Mouse (Mus musculus): Measurements from ENCODE around the gene Zc3h14. TPM values are rescaled to one million over a fixed set of nuclear protein-coding genes. Genes with fewer than 3 reads are reported as not detected.

Gene Zc3h14
- polyA plus RNA-seq, 1 experiment from 2014 or later: 127 TPM

DNA sequence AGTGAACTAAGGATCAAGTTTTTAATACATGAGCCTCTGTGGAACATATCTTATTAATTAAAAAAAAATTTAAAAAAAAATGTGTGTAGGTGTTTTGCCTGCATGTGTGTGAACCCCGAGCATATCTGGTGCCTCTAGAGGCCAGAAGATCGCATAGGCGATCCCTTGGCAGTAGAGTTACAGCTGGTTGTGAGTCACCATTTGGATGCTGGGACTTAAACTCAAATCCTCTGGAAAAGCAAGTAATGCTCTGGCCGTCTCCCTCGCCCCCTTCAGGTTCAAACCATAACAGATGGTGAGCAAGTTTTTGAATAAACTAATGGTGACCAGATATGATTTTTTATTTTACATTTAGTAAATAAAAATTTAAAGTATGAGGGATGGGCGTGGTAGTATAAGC lies 10.9 kb downstream of the Zc3h14 start:
- H3K4me3 ChIP-seq (replicated peaks; ENCODE audit: low read length): no peak overlapping the region
- peaks cover 30% of the 10 kb centered on the region for H3K36me3 ChIP-seq (ENCODE audit: control insufficient read depth, insufficient read depth)
- H3K9ac ChIP-seq (replicated peaks; ENCODE audit: low read depth, low read length): no peak overlapping the region
- WGBS: 91% methylated on average over 6 of the region's 6 CpGs
- H3K4me1 ChIP-seq (replicated peaks; ENCODE audit: control insufficient read depth, insufficient read depth, low read length): no peaks in the 10 kb centered on the region
- H3K9me3 ChIP-seq (ENCODE audit: control insufficient read depth, low read length): no peaks in the 10 kb centered on the region
- H3K27ac ChIP-seq (ENCODE audit: low read length): no peak overlapping the region
- no peak overlapping the region for H3K4me2 ChIP-seq (ENCODE audit: low read length)
- H3K27me3 ChIP-seq (replicated peaks; ENCODE audit: control insufficient read depth, insufficient read depth, low read length): no peaks in the 10 kb centered on the region
- no peak for ATAC-seq

- Histone ChIP-seq H3K27ac (ENCODE audit: low read length) (no peak overlapping the region), H3K36me3 (ENCODE audit: control insufficient read depth, insufficient read depth) (peaks cover 32% of the 10 kb centered on the region), H3K4me1 (replicated peaks; ENCODE audit: control insufficient read depth, insufficient read depth, low read length) (no peaks in the 10 kb centered on the region), H3K9me3 (ENCODE audit: control insufficient read depth, low read length) (no peaks in the 10 kb centered on the region), H3K4me2 (ENCODE audit: low read length) (no peak overlapping the region), H3K9ac (replicated peaks; ENCODE audit: low read depth, low read length) (no peak overlapping the region), H3K27me3 (replicated peaks; ENCODE audit: control insufficient read depth, insufficient read depth, low read length) (no peaks in the 10 kb centered on the region), H3K4me3 (replicated peaks; ENCODE audit: low read length) (no peak overlapping the region)
- 92% methylated on average over 6 of the region's 6 CpGs for WGBS
- no peak for ATAC-seq
These were observed 12.9 kb downstream of the Zc3h14 start for GRCm38 (mm10) chr12:98759700-98760099.

DNA sequence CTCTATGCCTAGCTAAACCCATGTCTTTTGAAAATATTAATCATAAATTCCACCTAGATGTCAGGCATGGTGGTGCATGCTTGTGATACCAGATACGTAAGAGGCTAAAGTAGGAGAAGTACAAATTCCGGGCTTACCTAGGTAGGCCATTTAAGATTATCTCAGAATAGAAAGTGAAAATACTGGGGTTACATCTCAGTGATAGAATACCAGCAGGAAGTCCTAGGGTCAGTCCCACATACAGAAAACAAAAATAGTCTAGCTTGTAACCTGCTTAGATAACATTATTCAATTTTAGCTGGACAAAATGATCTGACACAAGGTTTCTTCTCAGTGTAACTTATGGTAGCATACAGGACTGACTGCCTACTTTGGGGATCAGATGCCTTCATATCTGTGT lies 19.5 kb downstream of the Zc3h14 start:
- H3K27me3 ChIP-seq (replicated peaks; ENCODE audit: control insufficient read depth, insufficient read depth, low read length): no peaks in the 10 kb centered on the region
- H3K4me2 ChIP-seq (ENCODE audit: low read length): no peak overlapping the region
- no peaks in the 10 kb centered on the region for H3K4me1 ChIP-seq (replicated peaks; ENCODE audit: control insufficient read depth, insufficient read depth, low read length)
- no peak overlapping the region for H3K4me3 ChIP-seq (replicated peaks; ENCODE audit: low read length)
- 97% methylated on average over 2 of the region's 2 CpGs for WGBS
- no peak overlapping the region for H3K9ac ChIP-seq (replicated peaks; ENCODE audit: low read depth, low read length)
- no peak overlapping the region for H3K27ac ChIP-seq (ENCODE audit: low read length)
- ATAC-seq: no peak
- H3K9me3 ChIP-seq (ENCODE audit: control insufficient read depth, low read length): no peaks in the 10 kb centered on the region
- H3K36me3 ChIP-seq (ENCODE audit: control insufficient read depth, insufficient read depth): peaks cover 39% of the 10 kb centered on the region

DNA sequence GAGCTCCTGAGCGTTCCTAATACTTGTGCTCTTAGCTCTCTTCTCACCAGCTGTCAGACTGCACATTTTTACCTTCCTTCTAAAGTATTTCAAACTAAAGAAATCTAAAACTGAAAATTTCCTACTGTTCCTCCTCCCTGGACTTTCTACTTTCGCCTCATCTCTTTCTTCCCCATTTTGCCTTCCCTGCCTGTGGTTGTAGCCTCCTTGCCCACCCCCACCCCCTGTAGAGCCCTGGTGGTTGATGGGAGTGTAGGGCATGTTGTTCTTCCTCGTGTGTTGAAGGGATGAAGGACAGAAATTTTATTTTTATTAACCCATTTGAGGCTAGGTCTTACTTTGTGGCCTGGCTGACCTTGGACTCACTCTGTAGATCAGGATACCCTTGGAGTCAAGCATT lies 30.7 kb downstream of the Zc3h14 start:
- H3K27ac ChIP-seq (ENCODE audit: low read length): no peak overlapping the region
- H3K9ac ChIP-seq (replicated peaks; ENCODE audit: low read depth, low read length): no peak overlapping the region
- H3K36me3 ChIP-seq (ENCODE audit: control insufficient read depth, insufficient read depth): peaks cover 42% of the 10 kb centered on the region
- no peaks in the 10 kb centered on the region for H3K27me3 ChIP-seq (replicated peaks; ENCODE audit: control insufficient read depth, insufficient read depth, low read length)
- H3K4me2 ChIP-seq (ENCODE audit: low read length): no peak overlapping the region
- no peaks in the 10 kb centered on the region for H3K9me3 ChIP-seq (ENCODE audit: control insufficient read depth, low read length)
- ATAC-seq: no peak
- 79% methylated on average over 3 of the region's 3 CpGs for WGBS
- H3K4me1 ChIP-seq (replicated peaks; ENCODE audit: control insufficient read depth, insufficient read depth, low read length): no peaks in the 10 kb centered on the region
- H3K4me3 ChIP-seq (replicated peaks; ENCODE audit: low read length): no peak overlapping the region

DNA sequence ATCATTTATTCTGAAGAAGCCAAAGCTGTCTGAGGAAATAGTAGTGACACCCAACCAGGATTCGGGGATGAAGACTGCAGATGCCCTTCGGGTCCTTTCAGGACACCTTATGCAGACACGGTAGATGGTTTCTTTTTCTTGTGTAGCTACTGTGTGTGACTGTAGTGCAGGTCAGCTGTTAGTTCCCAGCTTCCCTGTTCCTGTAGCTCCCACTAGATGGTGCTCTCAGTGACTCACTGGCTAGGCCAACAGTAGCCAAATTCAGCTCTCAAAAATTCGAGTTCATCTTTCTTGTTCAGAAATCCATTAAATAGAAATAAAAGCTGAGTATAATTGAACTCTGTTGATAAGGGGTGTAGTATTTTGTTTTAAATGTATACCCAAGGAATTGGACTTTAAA lies 32.4 kb downstream of the Zc3h14 start:
- Histone ChIP-seq H3K4me3 (replicated peaks; ENCODE audit: low read length) (no peak overlapping the region), H3K4me1 (replicated peaks; ENCODE audit: control insufficient read depth, insufficient read depth, low read length) (no peaks in the 10 kb centered on the region), H3K36me3 (ENCODE audit: control insufficient read depth, insufficient read depth) (peaks cover 40% of the 10 kb centered on the region), H3K4me2 (ENCODE audit: low read length) (no peak overlapping the region), H3K9me3 (ENCODE audit: control insufficient read depth, low read length) (no peaks in the 10 kb centered on the region), H3K9ac (replicated peaks; ENCODE audit: low read depth, low read length) (no peak overlapping the region), H3K27me3 (replicated peaks; ENCODE audit: control insufficient read depth, insufficient read depth, low read length) (no peaks in the 10 kb centered on the region), H3K27ac (ENCODE audit: low read length) (no peak overlapping the region)
- no peak for ATAC-seq
- 78% methylated on average over 4 of the region's 4 CpGs for WGBS

- Histone ChIP-seq H3K36me3 (ENCODE audit: control insufficient read depth, insufficient read depth) (peaks cover 43% of the 10 kb centered on the region), H3K9me3 (ENCODE audit: control insufficient read depth, low read length) (no peaks in the 10 kb centered on the region), H3K4me3 (replicated peaks; ENCODE audit: low read length) (no peak overlapping the region), H3K27ac (ENCODE audit: low read length) (no peak overlapping the region), H3K9ac (replicated peaks; ENCODE audit: low read depth, low read length) (no peak overlapping the region), H3K27me3 (replicated peaks; ENCODE audit: control insufficient read depth, insufficient read depth, low read length) (no peaks in the 10 kb centered on the region), H3K4me1 (replicated peaks; ENCODE audit: control insufficient read depth, insufficient read depth, low read length) (no peaks in the 10 kb centered on the region), H3K4me2 (ENCODE audit: low read length) (no peak overlapping the region)
- 92% methylated on average over 1 of the region's 1 CpGs for WGBS
- no peak for ATAC-seq
These were observed 37.5 kb downstream of the Zc3h14 start for GRCm38 (mm10) chr12:98784251-98784650.

GRCm38 (mm10) chr12:98795731-98796318 lies 49.1 kb downstream of the Zc3h14 start:
- Histone ChIP-seq H3K4me3 (replicated peaks; ENCODE audit: low read length) (no peak overlapping the region), H3K4me2 (ENCODE audit: low read length) (no peak overlapping the region), H3K27me3 (replicated peaks; ENCODE audit: control insufficient read depth, insufficient read depth, low read length) (no peaks in the 10 kb centered on the region), H3K9me3 (ENCODE audit: control insufficient read depth, low read length) (no peaks in the 10 kb centered on the region), H3K36me3 (ENCODE audit: control insufficient read depth, insufficient read depth) (peaks cover 27% of the 10 kb centered on the region), H3K9ac (replicated peaks; ENCODE audit: low read depth, low read length) (no peak overlapping the region), H3K4me1 (replicated peaks; ENCODE audit: control insufficient read depth, insufficient read depth, low read length) (no peaks in the 10 kb centered on the region), H3K27ac (ENCODE audit: low read length) (no peak overlapping the region)
- WGBS: 65% methylated on average over 3 of the region's 3 CpGs
- no peak for ATAC-seq

- H3K4me1 ChIP-seq (replicated peaks; ENCODE audit: control insufficient read depth, insufficient read depth, low read length): no peaks in the 10 kb centered on the region
- no peak overlapping the region for H3K9ac ChIP-seq (replicated peaks; ENCODE audit: low read depth, low read length)
- no peak overlapping the region for H3K4me2 ChIP-seq (ENCODE audit: low read length)
- ATAC-seq: no peak
- no peaks in the 10 kb centered on the region for H3K27me3 ChIP-seq (replicated peaks; ENCODE audit: control insufficient read depth, insufficient read depth, low read length)
- no peak overlapping the region for H3K4me3 ChIP-seq (replicated peaks; ENCODE audit: low read length)
- no peaks in the 10 kb centered on the region for H3K9me3 ChIP-seq (ENCODE audit: control insufficient read depth, low read length)
- H3K36me3 ChIP-seq (ENCODE audit: control insufficient read depth, insufficient read depth): peaks cover 12% of the 10 kb centered on the region
- H3K27ac ChIP-seq (ENCODE audit: low read length): no peak overlapping the region
- 83% methylated on average over 5 of the region's 5 CpGs for WGBS
These were observed 53.6 kb downstream of the Zc3h14 start for GRCm38 (mm10) chr12:98800334-98800733.

GRCm38 (mm10) chr12:98802245-98802644 lies 55.5 kb downstream of the Zc3h14 start:
- Histone ChIP-seq H3K9me3 (ENCODE audit: control insufficient read depth, low read length) (no peaks in the 10 kb centered on the region), H3K4me2 (ENCODE audit: low read length) (no peak overlapping the region), H3K9ac (replicated peaks; ENCODE audit: low read depth, low read length) (no peak overlapping the region), H3K27me3 (replicated peaks; ENCODE audit: control insufficient read depth, insufficient read depth, low read length) (no peaks in the 10 kb centered on the region), H3K4me1 (replicated peaks; ENCODE audit: control insufficient read depth, insufficient read depth, low read length) (no peaks in the 10 kb centered on the region), H3K4me3 (replicated peaks; ENCODE audit: low read length) (no peak overlapping the region), H3K27ac (ENCODE audit: low read length) (no peak overlapping the region), H3K36me3 (ENCODE audit: control insufficient read depth, insufficient read depth) (peaks cover 8% of the 10 kb centered on the region)
- WGBS: 82% methylated on average over 3 of the region's 3 CpGs
- no peak for ATAC-seq

All from forebrain, embryonic 16.5 days (tissue).